Mouse (Mus musculus) midbrain, embryonic 16.5 days (tissue): ENCODE measurements around the gene Luc7l3. TPM values are rescaled to one million over a fixed set of nuclear protein-coding genes. Genes with fewer than 3 reads are reported as not detected.
A peak's percentile ranks its signal among the peaks of the same experiment; 100 is the strongest.

Experiments
- ATAC-seq: fragments of 200-750 bp; cut with Nextera tagmentation; 2 replicates; pipeline ENCODE4 v1.8.0; 2017; ENCODE audit warnings: moderate TSS enrichment
- H3K27ac ChIP-seq: fragments of 300-500 bp; sonication (generic); 2 replicates; pipeline ENCODE4 v1.5.1; 2014; ENCODE audit warnings: mild to moderate bottlenecking, low read length, mixed read lengths
- H3K27me3 ChIP-seq: fragments of 300-500 bp; sonication (generic); 2 replicates; pipeline ENCODE4 v1.6.1; 2014; ENCODE audit warnings: low read depth, low read length, mixed read lengths; ENCODE audit not compliant: control insufficient read depth, insufficient read depth
- H3K36me3 ChIP-seq: fragments of 300-500 bp; sonication (generic); 2 replicates; pipeline ENCODE4 v1.6.1; 2014; ENCODE audit warnings: mild to moderate bottlenecking, low read length, moderate library complexity, mixed read lengths; ENCODE audit not compliant: control insufficient read depth, insufficient read depth
- H3K4me1 ChIP-seq: fragments of 300-500 bp; sonication (generic); 2 replicates; pipeline ENCODE4 v1.6.1; 2014; ENCODE audit warnings: mild to moderate bottlenecking, low read length, mixed read lengths; ENCODE audit not compliant: control insufficient read depth, insufficient read depth
- H3K4me2 ChIP-seq: fragments of 300-500 bp; sonication (generic); 2 replicates; pipeline ENCODE4 v1.6.1; 2014; ENCODE audit warnings: mild to moderate bottlenecking, low read length, mixed read lengths
- H3K4me3 ChIP-seq: fragments of 300-500 bp; sonication (generic); 2 replicates; pipeline ENCODE4 v1.5.1; 2014; ENCODE audit warnings: low read depth, mild to moderate bottlenecking, low read length, moderate library complexity, mixed read lengths
- H3K9ac ChIP-seq: fragments of 300-500 bp; sonication (generic); 2 replicates; pipeline ENCODE4 v1.6.1; 2014; ENCODE audit warnings: low read depth, low read length, mixed read lengths
- H3K9me3 ChIP-seq: fragments of 300-500 bp; sonication (generic); replicated peaks from 2 replicates; pipeline ENCODE4 v1.6.1; 2014; ENCODE audit warnings: mild to moderate bottlenecking, low read length, mixed read lengths; ENCODE audit not compliant: control insufficient read depth, poor library complexity, severe bottlenecking
- WGBS: fragments of 180-500 bp; shearing (Covaris S2); extraction: QIAGEN DNeasy Blood & Tissue Kit; methylation state at CpG from one replicate; pipeline ENCODE4 v1.1.7; 2014; 5-methylcytosine and 5-hydroxymethylcytosine counted together
- polyA plus RNA-seq: library from polyadenylated mRNA; unstranded; fragments of >200 nt; fragmentation: Nextera tagmentation; extraction: Ambion mirVana; gene quantifications from 2 replicates; pipeline ENCODE4 v1.2.1, GENCODE M21; 2015

The Luc7l3 gene
- polyA plus RNA-seq, 1 experiment from 2014 or later = 142 TPM

DNA sequence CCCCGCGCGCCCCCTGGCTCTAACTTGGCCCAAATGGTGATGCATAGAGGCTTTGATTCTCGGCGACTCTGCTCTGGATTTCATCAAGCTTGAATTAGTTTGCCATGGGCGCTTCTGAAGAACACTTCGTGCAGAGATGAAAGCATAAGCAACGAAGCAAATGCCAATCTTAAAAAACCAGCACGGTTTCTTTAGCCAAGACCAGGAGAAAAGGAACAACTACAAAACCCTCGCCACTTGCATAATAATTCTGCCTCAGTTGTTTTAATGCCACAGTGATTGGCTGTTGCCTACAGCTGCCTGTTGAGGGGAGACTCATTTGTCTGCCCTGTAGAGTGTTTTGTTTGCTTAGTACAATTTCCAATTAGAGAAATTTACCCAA lies 6.8 kb upstream of the Luc7l3 start:
- WGBS = under 1% methylated on average over 10 of the region's 10 CpGs
- Histone ChIP-seq H3K4me2 (peak overlapping the region; percentile 82), H3K27ac (peak overlapping the region; percentile 99), H3K9ac (peak overlapping the region; percentile 97), H3K4me1 (peaks cover 29% of the 10 kb centered on the region), H3K27me3 (no peaks in the 10 kb centered on the region), H3K36me3 (no peaks in the 10 kb centered on the region), H3K9me3 (no peaks in the 10 kb centered on the region), H3K4me3 (peak overlapping the region; percentile 85)
- no peak; the same call in 1 of the 2 replicates for ATAC-seq

- peak within 1 kb of the TSS; percentile 82 for H3K4me2 ChIP-seq
- no peaks in the 10 kb centered on the region for H3K36me3 ChIP-seq
- H3K27ac ChIP-seq = peak within 1 kb of the TSS; percentile 99
- H3K4me1 ChIP-seq = peaks cover 29% of the 10 kb centered on the region
- no peaks in the 10 kb centered on the region for H3K9me3 ChIP-seq
- H3K4me3 ChIP-seq = peak within 1 kb of the TSS; percentile 85
- peak; percentile 87 for ATAC-seq
- H3K27me3 ChIP-seq = no peaks in the 10 kb centered on the region
- H3K9ac ChIP-seq = peak within 1 kb of the TSS; percentile 97
- WGBS = under 1% methylated on average over 66 of the region's 78 CpGs
Observed at GRCm38 (mm10) chr11:94327693-94328643, 6.2 kb upstream of the Luc7l3 start, which contains the start of gene Ankrd40. Ankrd40 (plus strand) TSS chr11:94328001.

GRCm38 (mm10) chr11:94326961-94327411 lies 5.2 kb upstream of the Luc7l3 start:
- H3K9me3 ChIP-seq = no peaks in the 10 kb centered on the region
- peaks cover 33% of the 10 kb centered on the region for H3K4me1 ChIP-seq
- peak overlapping the region; percentile 23 for H3K9ac ChIP-seq
- peak overlapping the region; percentile 85 for H3K4me3 ChIP-seq
- peak overlapping the region; percentile 99 for H3K27ac ChIP-seq
- H3K4me2 ChIP-seq = peak overlapping the region; percentile 82
- ATAC-seq = peak; percentile 79
- WGBS = 3% methylated on average over 10 of the region's 10 CpGs
- no peaks in the 10 kb centered on the region for H3K27me3 ChIP-seq
- no peaks in the 10 kb centered on the region for H3K36me3 ChIP-seq

GRCm38 (mm10) chr11:94324618-94325017 lies 2.8 kb upstream of the Luc7l3 start:
- H3K27me3 ChIP-seq = no peaks in the 10 kb centered on the region
- no peak for ATAC-seq
- H3K27ac ChIP-seq = no peak overlapping the region
- WGBS = 89% methylated on average over 5 of the region's 5 CpGs
- H3K9ac ChIP-seq = no peak overlapping the region
- no peak overlapping the region for H3K4me2 ChIP-seq
- no peak overlapping the region for H3K4me3 ChIP-seq
- no peaks in the 10 kb centered on the region for H3K36me3 ChIP-seq
- no peaks in the 10 kb centered on the region for H3K9me3 ChIP-seq
- H3K4me1 ChIP-seq = peaks cover 31% of the 10 kb centered on the region

DNA sequence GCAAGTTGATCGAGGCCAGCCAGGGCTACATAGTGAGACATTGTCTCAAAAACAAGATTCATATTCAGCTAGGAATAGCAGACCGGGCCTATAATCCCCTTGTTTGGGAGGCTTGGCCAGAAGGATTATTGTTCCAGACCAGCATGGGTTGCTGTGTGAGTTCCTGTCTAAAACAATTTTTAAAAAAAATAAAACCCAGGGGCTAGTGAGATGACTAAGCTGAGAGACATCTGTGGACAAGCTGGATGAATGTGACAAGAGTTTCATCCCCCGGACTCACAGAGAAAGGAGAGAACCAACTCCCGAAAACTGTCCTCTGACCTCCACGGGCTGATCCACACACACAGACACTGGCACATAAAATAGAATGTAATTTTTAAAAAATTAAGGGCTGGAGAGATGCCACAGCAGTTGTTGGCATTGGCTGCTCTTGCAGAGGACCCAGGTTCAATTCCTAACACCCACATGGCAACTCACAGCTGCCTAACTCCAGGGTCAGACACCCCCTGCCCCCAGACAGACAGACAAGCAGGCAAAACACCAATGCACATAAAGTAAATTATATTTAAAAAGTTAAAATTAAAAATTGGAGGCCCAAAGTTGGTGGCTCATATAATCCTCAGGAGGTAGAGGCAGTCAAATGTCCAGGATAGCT lies 1.6 kb upstream of the Luc7l3 start:
- no peak overlapping the region for H3K27ac ChIP-seq
- no peak overlapping the region for H3K4me3 ChIP-seq

DNA sequence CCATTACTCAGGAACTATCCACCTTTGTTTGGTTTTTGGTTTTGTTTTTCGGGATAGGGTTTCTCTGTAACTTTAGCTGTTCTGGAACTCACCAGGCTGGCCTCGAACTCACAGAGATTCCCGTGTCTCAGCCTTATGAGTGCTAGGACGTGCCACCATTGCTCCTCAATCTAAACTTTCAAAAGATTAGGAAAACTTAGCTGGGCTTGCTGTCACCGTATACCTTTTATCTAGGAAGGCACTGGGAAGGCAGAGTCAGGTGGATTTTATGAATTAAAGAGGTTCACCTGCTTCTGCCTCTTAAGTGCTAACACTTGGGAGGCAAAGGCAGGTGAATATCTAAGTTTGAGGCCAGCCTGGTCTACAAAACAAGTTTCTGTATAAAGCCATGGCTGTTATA lies 848 bp upstream of the Luc7l3 start:
- WGBS = 38% methylated on average over 5 of the region's 5 CpGs
- ATAC-seq = no peak
- Histone ChIP-seq H3K27ac (peak overlapping the region; percentile 98), H3K36me3 (no peaks in the 10 kb centered on the region), H3K4me2 (peak overlapping the region; percentile 54), H3K27me3 (no peaks in the 10 kb centered on the region), H3K9me3 (no peaks in the 10 kb centered on the region), H3K9ac (peak overlapping the region; percentile 98; the same call in 1 of the 2 replicates), H3K4me3 (peak overlapping the region; percentile 92), H3K4me1 (peaks cover 31% of the 10 kb centered on the region)

More for the DNA sequence above, 1.6 kb upstream of the Luc7l3 start:
- Histone ChIP-seq H3K36me3 (no peaks in the 10 kb centered on the region), H3K27me3 (no peaks in the 10 kb centered on the region), H3K9ac (no peak overlapping the region), H3K4me1 (peaks cover 29% of the 10 kb centered on the region), H3K4me2 (no peak overlapping the region), H3K9me3 (no peaks in the 10 kb centered on the region)
- no peak for ATAC-seq
- 48% methylated on average over 5 of the region's 5 CpGs for WGBS

GRCm38 (mm10) chr11:94320969-94321930 lies 538 bp downstream of the Luc7l3 start:
- Histone ChIP-seq H3K4me3 (peak overlapping the region; percentile 92), H3K9ac (peak overlapping the region; percentile 98), H3K4me1 (peaks cover 35% of the 10 kb centered on the region), H3K4me2 (peak overlapping the region; percentile 68), H3K27me3 (no peaks in the 10 kb centered on the region), H3K27ac (peak overlapping the region; percentile 98), H3K36me3 (no peaks in the 10 kb centered on the region), H3K9me3 (no peaks in the 10 kb centered on the region)
- peak; percentile 76 for ATAC-seq
- WGBS = under 1% methylated on average over 66 of the region's 67 CpGs

- no peak for ATAC-seq
- Histone ChIP-seq H3K9me3 (no peaks in the 10 kb centered on the region), H3K4me3 (no peak overlapping the region), H3K9ac (no peak overlapping the region), H3K36me3 (no peaks in the 10 kb centered on the region), H3K27ac (no peak overlapping the region), H3K4me1 (peaks cover 52% of the 10 kb centered on the region), H3K27me3 (no peaks in the 10 kb centered on the region), H3K4me2 (no peak overlapping the region)
- 87% methylated on average over 5 of the region's 5 CpGs for WGBS
Observed at GRCm38 (mm10) chr11:94318056-94318455, 3.7 kb downstream of the Luc7l3 start.
